Comparison of ENCODE assay signal across 30 mouse cellular contexts in genomic region chr17:28567541-28567940, GRCm38 (mm10). TPM values are rescaled to one million over a fixed set of nuclear protein-coding genes. Genes with fewer than 3 reads are reported as not detected.
"Had no signal": no experiment of that assay in that cellular context is flagged by ENCODE, and none has a peak within 500 bp of the region (broad histone marks: within the 10 kb centered on the region; RNA-seq: fewer than 3 reads in every experiment).

No protein-coding gene starts in this region.

- DNase-seq: kidney, adult 18-20 months; kidney, adult 9 months; kidney, postnatal 14 days; kidney, postnatal 4 days; left cerebral cortex, postnatal 4 days; lung, embryonic 14.5 days; retina, postnatal 1 day; thymus, adult 18-20 months; thymus, postnatal 36 days had no signal

- H3K36me3 ChIP-seq: limb, embryonic 12.5 days; limb, embryonic 15.5 days; liver, embryonic 15.5 days; midbrain, embryonic 13.5 days had no signal

- H3K4me3 ChIP-seq: limb, embryonic 12.5 days; limb, embryonic 15.5 days; liver, embryonic 15.5 days; midbrain, embryonic 13.5 days had no signal

- H3K27me3 ChIP-seq: limb, embryonic 12.5 days; limb, embryonic 15.5 days; liver, embryonic 15.5 days; midbrain, embryonic 13.5 days had no signal

- ATAC-seq: intestine, embryonic 16.5 days; lung, postnatal 0 days; midbrain, embryonic 13.5 days had no signal

- H3K9ac ChIP-seq: limb, embryonic 12.5 days; limb, embryonic 15.5 days; liver, embryonic 15.5 days; lung, embryonic 14.5 days; midbrain, embryonic 13.5 days had no signal

- H3K4me2 ChIP-seq: limb, embryonic 12.5 days; limb, embryonic 15.5 days; liver, embryonic 15.5 days; lung, embryonic 14.5 days; midbrain, embryonic 13.5 days had no signal

- H3K27ac ChIP-seq: limb, embryonic 12.5 days; limb, embryonic 15.5 days; liver, embryonic 15.5 days; macrophage; midbrain, embryonic 13.5 days had no signal

- H3K9me3 ChIP-seq: limb, embryonic 12.5 days; limb, embryonic 15.5 days; liver, embryonic 15.5 days; midbrain, embryonic 13.5 days had no signal

- H3K4me1 ChIP-seq: limb, embryonic 12.5 days; limb, embryonic 15.5 days; liver, embryonic 15.5 days; midbrain, embryonic 13.5 days had no signal

RNA-seq across cellular contexts. Expression of gene Clps, which starts 7.0 kb away (rescaled TPM):
- total RNA-seq: layer of hippocampus, adult 18-20 months; layer of hippocampus, postnatal 14 days; left cerebral cortex, adult 8-10 months; left cerebral cortex, postnatal 14 days; left cerebral cortex, postnatal 4 days; megakaryocyte, adult 5-6 weeks; midbrain, postnatal 0 days had no signal
- polyA plus RNA-seq: kidney, embryonic 16.5 days; limb, embryonic 12.5 days; macrophage; midbrain, postnatal 0 days; neural tube, embryonic 11.5 days; neural tube, embryonic 14.5 days had no signal

RNA-seq across cellular contexts. Expression of gene Lhfpl5, which starts 7.9 kb away (rescaled TPM):
- total RNA-seq: megakaryocyte, adult 5-6 weeks had no signal
- polyA plus RNA-seq: macrophage; spleen, adult 2 months had no signal

RNA-seq across cellular contexts. Expression of gene Clpsl2, which starts 18.3 kb away (rescaled TPM):
- total RNA-seq: layer of hippocampus, adult 18-20 months; layer of hippocampus, postnatal 14 days; left cerebral cortex, adult 8-10 months; left cerebral cortex, postnatal 14 days; left cerebral cortex, postnatal 4 days; megakaryocyte, adult 5-6 weeks; midbrain, postnatal 0 days had no signal
- polyA plus RNA-seq: intestine, embryonic 16.5 days; kidney, embryonic 16.5 days; limb, embryonic 12.5 days; limb, embryonic 15.5 days; liver, embryonic 15.5 days; lung, embryonic 14.5 days; lung, postnatal 0 days; macrophage; midbrain, embryonic 13.5 days; midbrain, postnatal 0 days; neural tube, embryonic 11.5 days; neural tube, embryonic 14.5 days; small intestine, adult 2 months; spleen, adult 2 months; stomach, embryonic 16.5 days; testis, adult 2 months; urinary bladder, adult 2 months had no signal

RNA-seq across cellular contexts. Expression of gene Armc12, which starts 36.9 kb away (rescaled TPM):
- total RNA-seq: layer of hippocampus, adult 18-20 months; layer of hippocampus, postnatal 14 days; left cerebral cortex, adult 8-10 months; left cerebral cortex, postnatal 14 days; left cerebral cortex, postnatal 4 days; megakaryocyte, adult 5-6 weeks; midbrain, postnatal 0 days had no signal
- polyA plus RNA-seq: intestine, embryonic 16.5 days; kidney, embryonic 16.5 days; limb, embryonic 12.5 days; limb, embryonic 15.5 days; liver, embryonic 15.5 days; lung, embryonic 14.5 days; lung, postnatal 0 days; macrophage; midbrain, embryonic 13.5 days; midbrain, postnatal 0 days; neural tube, embryonic 11.5 days; neural tube, embryonic 14.5 days; small intestine, adult 2 months; stomach, embryonic 16.5 days; urinary bladder, adult 2 months had no signal
